Comparison of ENCODE assay signal across 25 mouse cellular contexts in genomic region chr9:37563805-37564204, GRCm38 (mm10). TPM values are rescaled to one million over a fixed set of nuclear protein-coding genes. Genes with fewer than 3 reads are reported as not detected.
DNase-seq lines count a peak whose midpoint lies in the region; ATAC-seq and TF ChIP-seq lines count a peak whose summit lies in the region.
"Had no signal": no experiment of that assay in that cellular context is flagged by ENCODE, and none has a peak within 500 bp of the region (broad histone marks: within the 10 kb centered on the region; RNA-seq: fewer than 3 reads in every experiment).

No protein-coding gene starts in this region.

- no peaks in the 10 kb centered on the region for H3K27me3 ChIP-seq in liver, embryonic 13.5 days
- no peaks in the 10 kb centered on the region for H3K27me3 ChIP-seq in MEL (ENCODE audit: control insufficient read depth in 1 of 2, insufficient read depth in 2 of 2, low read length in 2 of 2)
- H3K27me3 ChIP-seq in liver, embryonic 15.5 days = no peaks in the 10 kb centered on the region
- no peaks in the 10 kb centered on the region for H3K27me3 ChIP-seq in hindbrain, embryonic 16.5 days (replicated peaks; ENCODE audit: control insufficient read depth, insufficient read depth, low read length)
- H3K27me3 ChIP-seq: forebrain, embryonic 12.5 days had no signal

- TF ChIP-seq RAD21 in MEL (IDR thresholded peaks at IDR 0.05; ENCODE audit: low read depth, low read length) = no peak

- no peak overlapping the region for H3K4me3 ChIP-seq in liver, embryonic 13.5 days (replicated peaks)
- H3K4me3 ChIP-seq in MEL (ENCODE audit: control insufficient read depth in 1 of 2, insufficient read depth in 1 of 2, low read depth in 2 of 2, low read length in 2 of 2) = no peak overlapping the region
- H3K4me3 ChIP-seq in liver, embryonic 15.5 days (replicated peaks) = no peak overlapping the region
- H3K4me3 ChIP-seq in hindbrain, embryonic 16.5 days (ENCODE audit: low read length) = no peak overlapping the region
- H3K4me3 ChIP-seq: embryonic facial prominence, embryonic 13.5 days; embryonic facial prominence, embryonic 15.5 days; erythroblast, embryonic 14.5 days; forebrain, embryonic 10.5 days; forebrain, embryonic 12.5 days had no signal

- peaks cover 49% of the 10 kb centered on the region for H3K4me1 ChIP-seq in liver, embryonic 13.5 days (replicated peaks)
- peaks cover 19 to 37% of the 10 kb centered on the region in 2 experiments for H3K4me1 ChIP-seq in MEL (ENCODE audit: control insufficient read depth in 1 of 2, insufficient read depth in 2 of 2, low read length in 2 of 2)
- peaks cover 36% of the 10 kb centered on the region for H3K4me1 ChIP-seq in liver, embryonic 15.5 days (replicated peaks)
- peaks cover 7% of the 10 kb centered on the region for H3K4me1 ChIP-seq in hindbrain, embryonic 16.5 days (ENCODE audit: control insufficient read depth, insufficient read depth, low read depth, low read length)

- ATAC-seq in liver, embryonic 13.5 days (ENCODE audit: low read depth) = peak; percentile 45; the same call in 1 of the 2 replicates
- peak; percentile 32; the same call in 1 of the 2 replicates for ATAC-seq in liver, embryonic 15.5 days (ENCODE audit: insufficient read depth)
- ATAC-seq in hindbrain, embryonic 16.5 days = no peak
- ATAC-seq: activated CD4-positive, CD25-positive, alpha-beta regulatory T cell, adult 4 months; forebrain, embryonic 14.5 days; forebrain, embryonic 16.5 days had no signal

- TF ChIP-seq POLR2A in MEL (IDR thresholded peaks at IDR 0.05; ENCODE audit: control insufficient read depth in 1 of 2, insufficient read depth in 1 of 2, low read depth in 1 of 2, low read length in 2 of 2, poor library complexity in 1 of 2) = no peak

- no peak overlapping the region for H3K4me2 ChIP-seq in liver, embryonic 13.5 days
- no peak overlapping the region for H3K4me2 ChIP-seq in liver, embryonic 15.5 days
- H3K4me2 ChIP-seq in hindbrain, embryonic 16.5 days (ENCODE audit: low read length) = no peak overlapping the region
- H3K4me2 ChIP-seq: embryonic facial prominence, embryonic 13.5 days; embryonic facial prominence, embryonic 15.5 days; forebrain, embryonic 12.5 days had no signal

- TF ChIP-seq EP300 in MEL (IDR thresholded peaks at IDR 0.05; ENCODE audit: low read depth in 1 of 2, low read length in 2 of 2) = peak; percentile 78 to 82

- H3K79me2 ChIP-seq in MEL (ENCODE audit: control insufficient read depth, insufficient read depth, low read length, poor library complexity) = no peaks in the 10 kb centered on the region

- DNase-seq in liver, embryonic 13.5 days = no peak
- DNase-seq in liver (no peak), MEL (ENCODE audit: low read depth, low spot score) (peak; percentile 18)
- no peak for DNase-seq in adrenal gland, postnatal 36 days
- no peak for DNase-seq in gastrocnemius, adult 8-10 months (ENCODE audit: low spot score in 2 of 2)
- DNase-seq: adrenal gland, adult 8-10 months; adrenal gland, postnatal 14 days; cerebellum, adult 11 months; cerebellum, adult 18-20 months; cerebellum, adult 8-10 months; cerebellum, adult 9-11 months; cerebellum, postnatal 14 days; cerebellum, postnatal 36 days; embryo, embryonic 11 days had no signal

- TF ChIP-seq CTCF in MEL (IDR thresholded peaks at IDR 0.05 in 2 of 3, conservative IDR thresholded peaks at IDR 0.05 in 1 of 3; ENCODE audit: control insufficient read depth in 1 of 3, insufficient read depth in 1 of 3, low read depth in 2 of 3, low read length in 3 of 3, poor library complexity in 1 of 3, severe bottlenecking in 1 of 3) = no peak

- H3K9ac ChIP-seq in liver, embryonic 13.5 days = no peak overlapping the region
- H3K9ac ChIP-seq in MEL (ENCODE audit: control insufficient read depth, low read depth, low read length, poor library complexity, severe bottlenecking) = no peak overlapping the region
- no peak overlapping the region for H3K9ac ChIP-seq in liver, embryonic 15.5 days
- no peak overlapping the region for H3K9ac ChIP-seq in hindbrain, embryonic 16.5 days (ENCODE audit: low read depth, low read length)
- H3K9ac ChIP-seq: embryonic facial prominence, embryonic 13.5 days; embryonic facial prominence, embryonic 15.5 days; forebrain, embryonic 12.5 days had no signal

- no peak overlapping the region for H3K27ac ChIP-seq in liver, embryonic 13.5 days
- H3K27ac ChIP-seq in MEL (ENCODE audit: control insufficient read depth, low read depth, low read length) = no peak overlapping the region
- H3K27ac ChIP-seq in liver, embryonic 15.5 days (replicated peaks) = no peak overlapping the region
- no peak overlapping the region for H3K27ac ChIP-seq in hindbrain, embryonic 16.5 days (ENCODE audit: low read depth, low read length)
- H3K27ac ChIP-seq: embryonic facial prominence, embryonic 13.5 days; embryonic facial prominence, embryonic 15.5 days; forebrain, embryonic 10.5 days; forebrain, embryonic 12.5 days had no signal

- H3K36me3 ChIP-seq in liver, embryonic 13.5 days = no peaks in the 10 kb centered on the region
- H3K36me3 ChIP-seq in MEL (ENCODE audit: control insufficient read depth in 1 of 2, insufficient read depth in 2 of 2, low read length in 2 of 2) = peaks cover 0 to 40% of the 10 kb centered on the region in 2 experiments; a peak in 2 of 4 replicates
- no peaks in the 10 kb centered on the region for H3K36me3 ChIP-seq in liver, embryonic 15.5 days (replicated peaks)
- no peaks in the 10 kb centered on the region for H3K36me3 ChIP-seq in hindbrain, embryonic 16.5 days (ENCODE audit: control insufficient read depth, insufficient read depth, low read length)
- H3K36me3 ChIP-seq: embryonic facial prominence, embryonic 13.5 days; embryonic facial prominence, embryonic 15.5 days; forebrain, embryonic 10.5 days; forebrain, embryonic 12.5 days had no signal

- H3K9me3 ChIP-seq in liver, embryonic 13.5 days (replicated peaks) = no peaks in the 10 kb centered on the region
- H3K9me3 ChIP-seq in MEL (replicated peaks; ENCODE audit: insufficient read depth, low read length) = no peaks in the 10 kb centered on the region
- H3K9me3 ChIP-seq in liver, embryonic 15.5 days (replicated peaks) = no peaks in the 10 kb centered on the region
- no peaks in the 10 kb centered on the region for H3K9me3 ChIP-seq in hindbrain, embryonic 16.5 days (ENCODE audit: control insufficient read depth, low read length)
- H3K9me3 ChIP-seq: embryonic facial prominence, embryonic 13.5 days; embryonic facial prominence, embryonic 15.5 days; forebrain, embryonic 10.5 days; forebrain, embryonic 12.5 days had no signal

- WGBS in liver, embryonic 13.5 days (ENCODE audit: insufficient replicate concordance) = 25% methylated on average over 1 of the region's 1 CpGs
- WGBS in liver, embryonic 15.5 days (ENCODE audit: insufficient replicate concordance) = 12% methylated on average over 1 of the region's 1 CpGs
- 64% methylated on average over 1 of the region's 1 CpGs for whole genome bisulfite sequencing in hindbrain, embryonic 16.5 days

RNA-seq across cellular contexts. Expression of gene Siae, which starts 8.3 kb away (rescaled TPM):
- 4.3 and 5.5 TPM in 2 replicates for polyA plus RNA-seq in liver, embryonic 13.5 days (2015; fragmentation: Nextera tagmentation; extraction: Ambion mirVana)
- total RNA-seq in MEL (2012; rRNA removed) = 4.9 and 5.1 TPM in 2 replicates
- polyA plus RNA-seq in MEL (2012; ENCODE audit: insufficient read depth in 1 of 2, insufficient read length in 2 of 2, low read depth in 1 of 2, low replicate concordance in 2 of 2, missing spikeins in 1 of 2) = 1 to 10 TPM in 1 of 2 experiments, not detected in 1; 9.2 TPM
- polyA plus RNA-seq in liver, embryonic 15.5 days (2015; fragmentation: Nextera tagmentation; extraction: Ambion mirVana) = 5.6 and 6.4 TPM in 2 replicates
- polyA plus RNA-seq in hindbrain, embryonic 16.5 days (2015; fragmentation: Nextera tagmentation; extraction: Ambion mirVana) = 14.8 and 17.4 TPM in 2 replicates
- total RNA-seq in adrenal gland, postnatal 36 days (2021) = 10 to 100 TPM; 15.1 to 17.8 TPM
- total RNA-seq in gastrocnemius, adult 8-10 months (2022) = 1 to 10 TPM; 3.5 to 5.0 (median 4.1) TPM
- polyA plus RNA-seq: erythroblast, embryonic 14.5 days had no signal

RNA-seq across cellular contexts. Expression of gene Nrgn, which starts 11.1 kb away (rescaled TPM):
- polyA plus RNA-seq in liver, embryonic 13.5 days (2015; fragmentation: Nextera tagmentation; extraction: Ambion mirVana) = 8.8 and 10.4 TPM in 2 replicates
- 0.58 and 0.78 TPM in 2 replicates for total RNA-seq in MEL (2012; rRNA removed)
- 10 to 100 TPM in 1 of 2 experiments, not detected in 1; 43.5 TPM for polyA plus RNA-seq in MEL (2012; ENCODE audit: insufficient read depth in 1 of 2, insufficient read length in 2 of 2, low read depth in 1 of 2, low replicate concordance in 2 of 2, missing spikeins in 1 of 2)
- polyA plus RNA-seq in liver, embryonic 15.5 days (2015; fragmentation: Nextera tagmentation; extraction: Ambion mirVana) = 5.4 and 6.2 TPM in 2 replicates
- polyA plus RNA-seq in hindbrain, embryonic 16.5 days (2015; fragmentation: Nextera tagmentation; extraction: Ambion mirVana) = 4.8 and 5.8 TPM in 2 replicates
- 1 to 10 TPM; 1.2 to 3.8 TPM for total RNA-seq in adrenal gland, postnatal 36 days (2021)
- under 1 TPM; 0.44 to 0.67 (median 0.55) TPM for total RNA-seq in gastrocnemius, adult 8-10 months (2022)

RNA-seq across cellular contexts. Expression of gene Vsig2, which starts 24.8 kb away (rescaled TPM):
- 0.15 and 0.60 TPM in 2 replicates for polyA plus RNA-seq in liver, embryonic 13.5 days (2015; fragmentation: Nextera tagmentation; extraction: Ambion mirVana)
- total RNA-seq in MEL (2012; rRNA removed) = not detected in 2 replicates
- polyA plus RNA-seq in MEL (2012; ENCODE audit: insufficient read depth in 1 of 2, insufficient read length in 2 of 2, low read depth in 1 of 2, low replicate concordance in 2 of 2, missing spikeins in 1 of 2) = under 1 TPM in 1 of 2 experiments, not detected in 1; 0.64 TPM
- 0.29 and 0.32 TPM in 2 replicates for polyA plus RNA-seq in liver, embryonic 15.5 days (2015; fragmentation: Nextera tagmentation; extraction: Ambion mirVana)
- polyA plus RNA-seq in hindbrain, embryonic 16.5 days (2015; fragmentation: Nextera tagmentation; extraction: Ambion mirVana) = 0.92 and 1.1 TPM in 2 replicates
- total RNA-seq in adrenal gland, postnatal 36 days (2021) = 1 to 10 TPM; 1.1 to 5.7 TPM
- total RNA-seq in gastrocnemius, adult 8-10 months (2022) = 1 to 10 TPM in 1 of 4 experiments, under 1 TPM in 3; 0.70 to 2.1 (median 0.78) TPM
- polyA plus RNA-seq: activated CD4-positive, CD25-positive, alpha-beta regulatory T cell, adult 4 months; embryonic facial prominence, embryonic 11.5 days; erythroblast, embryonic 14.5 days; forebrain, embryonic 14.5 days had no signal

RNA-seq across cellular contexts. Expression of gene Esam, which starts 35.9 kb away (rescaled TPM):
- 15.6 and 17.2 TPM in 2 replicates for polyA plus RNA-seq in liver, embryonic 13.5 days (2015; fragmentation: Nextera tagmentation; extraction: Ambion mirVana)
- 0.10 and 0.23 TPM in 2 replicates for total RNA-seq in MEL (2012; rRNA removed)
- polyA plus RNA-seq in MEL (2012; ENCODE audit: insufficient read depth in 1 of 2, insufficient read length in 2 of 2, low read depth in 1 of 2, low replicate concordance in 2 of 2, missing spikeins in 1 of 2) = under 1 TPM in 1 of 2 experiments, not detected in 1; 0.89 TPM
- 14.5 and 17.9 TPM in 2 replicates for polyA plus RNA-seq in liver, embryonic 15.5 days (2015; fragmentation: Nextera tagmentation; extraction: Ambion mirVana)
- 44.6 and 47.6 TPM in 2 replicates for polyA plus RNA-seq in hindbrain, embryonic 16.5 days (2015; fragmentation: Nextera tagmentation; extraction: Ambion mirVana)
- 10 to 100 TPM; 30.5 to 46.0 TPM for total RNA-seq in adrenal gland, postnatal 36 days (2021)
- 10 to 100 TPM; 11.7 to 19.3 (median 15.3) TPM for total RNA-seq in gastrocnemius, adult 8-10 months (2022)
- polyA plus RNA-seq: erythroblast, embryonic 14.5 days had no signal

RNA-seq across cellular contexts. Expression of gene Spa17, which starts 49.7 kb away (rescaled TPM):
- polyA plus RNA-seq in liver, embryonic 13.5 days (2015; fragmentation: Nextera tagmentation; extraction: Ambion mirVana) = 2.4 and 2.8 TPM in 2 replicates
- total RNA-seq in MEL (2012; rRNA removed) = 0.46 and 1.2 TPM in 2 replicates
- 1 to 10 TPM in 1 of 2 experiments, not detected in 1; 2.6 TPM for polyA plus RNA-seq in MEL (2012; ENCODE audit: insufficient read depth in 1 of 2, insufficient read length in 2 of 2, low read depth in 1 of 2, low replicate concordance in 2 of 2, missing spikeins in 1 of 2)
- 1.3 and 1.5 TPM in 2 replicates for polyA plus RNA-seq in liver, embryonic 15.5 days (2015; fragmentation: Nextera tagmentation; extraction: Ambion mirVana)
- polyA plus RNA-seq in hindbrain, embryonic 16.5 days (2015; fragmentation: Nextera tagmentation; extraction: Ambion mirVana) = 7.6 and 9.6 TPM in 2 replicates
- 1 to 10 TPM; 3.0 to 4.4 TPM for total RNA-seq in adrenal gland, postnatal 36 days (2021)
- 1 to 10 TPM; 1.6 to 3.1 (median 2.2) TPM for total RNA-seq in gastrocnemius, adult 8-10 months (2022)
